Mouse (Mus musculus) lung, postnatal 0 days (tissue): ENCODE measurements around the gene Olfr522. TPM values are rescaled to one million over a fixed set of nuclear protein-coding genes. Genes with fewer than 3 reads are reported as not detected.

Experiments used
- ATAC-seq: fragments of 200-750 bp; cut with Nextera tagmentation; 2 replicates; pipeline ENCODE4 v1.8.0; 2017; ENCODE audit warnings: moderate library complexity
- DNase-seq: peaks from one replicate; pipeline ENCODE4 v3.0.0-alpha.2; 2016; ENCODE audit warnings: low spot score
- H3K27ac ChIP-seq: fragments of 300-500 bp; sonication (generic); 2 replicates; pipeline ENCODE4 v1.5.1; 2014; ENCODE audit warnings: antibody characterized with exemption, mild to moderate bottlenecking, low read length, mixed read lengths
- H3K27me3 ChIP-seq: fragments of 300-500 bp; sonication (generic); replicated peaks from 2 replicates; pipeline ENCODE4 v1.6.1; 2014; ENCODE audit warnings: low read length, mixed read lengths; ENCODE audit not compliant: insufficient read depth
- H3K36me3 ChIP-seq: fragments of 300-500 bp; sonication (generic); 2 replicates; pipeline ENCODE4 v1.6.1; 2014; ENCODE audit warnings: low read length, mixed read lengths; ENCODE audit not compliant: insufficient read depth
- H3K4me1 ChIP-seq: fragments of 300-500 bp; sonication (generic); 2 replicates; pipeline ENCODE4 v1.6.1; 2014; ENCODE audit warnings: antibody characterized with exemption, low read depth, low read length, mixed read lengths; ENCODE audit not compliant: insufficient read depth
- H3K4me2 ChIP-seq: fragments of 300-500 bp; sonication (generic); replicated peaks from 2 replicates; pipeline ENCODE4 v1.6.1; 2014; ENCODE audit warnings: low read depth, mild to moderate bottlenecking, low read length, moderate library complexity, mixed read lengths
- H3K4me3 ChIP-seq: fragments of 300-500 bp; sonication (generic); 2 replicates; pipeline ENCODE4 v1.5.1; 2014; ENCODE audit warnings: low read depth, low read length
- H3K9ac ChIP-seq: fragments of 300-500 bp; sonication (generic); replicated peaks from 2 replicates; pipeline ENCODE4 v1.6.1; 2014; ENCODE audit warnings: low read depth, mild to moderate bottlenecking
- H3K9me3 ChIP-seq: fragments of 300-500 bp; sonication (generic); 2 replicates; pipeline ENCODE4 v1.6.1; 2016; ENCODE audit warnings: low read length, mixed read lengths
- CTCF ChIP-seq: IDR thresholded peaks from 2 replicates; pipeline ENCODE4 v1.5.1; 2016; ENCODE audit warnings: antibody characterized with exemption, mild to moderate bottlenecking
- EP300 ChIP-seq: IDR thresholded peaks from 2 replicates; pipeline ENCODE4 v1.6.1; 2016; ENCODE audit warnings: antibody characterized with exemption, mild to moderate bottlenecking, control low read depth
- WGBS: fragments of 180-500 bp; shearing (Covaris S2); extraction: QIAGEN DNeasy Blood & Tissue Kit; methylation state at CpG from one replicate; pipeline ENCODE4 v1.1.7; 2014; 5-methylcytosine and 5-hydroxymethylcytosine counted together
- polyA plus RNA-seq: library from polyadenylated mRNA; unstranded; fragments of >200 nt; fragmentation: Nextera tagmentation; extraction: Ambion mirVana; gene quantifications from 2 replicates; pipeline ENCODE4 v1.2.1, GENCODE M21; 2015

The Olfr522 gene
- polyA plus RNA-seq, 1 experiment from 2014 or later, result not detected

GRCm38 (mm10) chr7:140187721-140188390, 23.3 kb upstream of the Olfr522 start:
- Histone ChIP-seq H3K4me1 (no peaks in the 10 kb centered on the region), H3K4me3 (no peak overlapping the region), H3K9ac (no peak overlapping the region), H3K36me3 (no peaks in the 10 kb centered on the region), H3K27me3 (no peaks in the 10 kb centered on the region), H3K9me3 (no peaks in the 10 kb centered on the region), H3K27ac (no peak overlapping the region), H3K4me2 (no peak overlapping the region)
- TF ChIP-seq EP300, result no peak
- TF ChIP-seq CTCF, result no peak
- ATAC-seq (no peak), DNase-seq (no peak)
- 76% methylated on average over 7 of the region's 7 CpGs for WGBS

GRCm38 (mm10) chr7:140186646-140187620, 22.4 kb upstream of the Olfr522 start:
- WGBS, result 65% methylated on average over 18 of the region's 18 CpGs
- Histone ChIP-seq H3K4me1 (no peaks in the 10 kb centered on the region), H3K36me3 (no peaks in the 10 kb centered on the region), H3K9me3 (no peaks in the 10 kb centered on the region), H3K9ac (no peak overlapping the region), H3K27ac (no peak overlapping the region), H3K4me3 (no peak overlapping the region), H3K27me3 (no peaks in the 10 kb centered on the region), H3K4me2 (no peak overlapping the region)
- TF ChIP-seq EP300 (no peak), CTCF (peak; percentile 16; the same call in 1 of the 2 replicates)
- DNase-seq (peak; percentile 14), ATAC-seq (no peak)

- H3K27me3 ChIP-seq, result no peaks in the 10 kb centered on the region
- no peak for ATAC-seq
- no peak overlapping the region for H3K4me3 ChIP-seq
- H3K9me3 ChIP-seq, result no peaks in the 10 kb centered on the region
- no peaks in the 10 kb centered on the region for H3K4me1 ChIP-seq
- no peak for DNase-seq
- 75% methylated on average over 4 of the region's 4 CpGs for WGBS
- H3K4me2 ChIP-seq, result no peak overlapping the region
- H3K36me3 ChIP-seq, result no peaks in the 10 kb centered on the region
- no peak overlapping the region for H3K9ac ChIP-seq
- H3K27ac ChIP-seq, result no peak overlapping the region
- TF ChIP-seq EP300 (no peak), CTCF (no peak)
Measured at GRCm38 (mm10) chr7:140184206-140184605, 19.6 kb upstream of the Olfr522 start.

GRCm38 (mm10) chr7:140180692-140181091, 16.1 kb upstream of the Olfr522 start:
- DNase-seq (no peak), ATAC-seq (no peak)
- no peak overlapping the region for H3K4me2 ChIP-seq
- no peak overlapping the region for H3K9ac ChIP-seq
- no peak overlapping the region for H3K4me3 ChIP-seq
- no peaks in the 10 kb centered on the region for H3K4me1 ChIP-seq
- no peaks in the 10 kb centered on the region for H3K27me3 ChIP-seq
- WGBS, result 76% methylated on average over 2 of the region's 2 CpGs
- H3K36me3 ChIP-seq, result no peaks in the 10 kb centered on the region
- TF ChIP-seq EP300 (no peak), CTCF (no peak)
- H3K27ac ChIP-seq, result no peak overlapping the region
- H3K9me3 ChIP-seq, result no peaks in the 10 kb centered on the region

- TF ChIP-seq CTCF (no peak), EP300 (no peak)
- no peak overlapping the region for H3K9ac ChIP-seq
- no peak overlapping the region for H3K27ac ChIP-seq
- 80% methylated on average over 2 of the region's 2 CpGs for WGBS
- H3K4me1 ChIP-seq, result no peaks in the 10 kb centered on the region
- no peak overlapping the region for H3K4me2 ChIP-seq
- DNase-seq, result no peak
- no peak for ATAC-seq
- H3K9me3 ChIP-seq, result no peaks in the 10 kb centered on the region
- H3K4me3 ChIP-seq, result no peak overlapping the region
- no peaks in the 10 kb centered on the region for H3K36me3 ChIP-seq
- no peaks in the 10 kb centered on the region for H3K27me3 ChIP-seq
Measured at GRCm38 (mm10) chr7:140179176-140179575, 14.6 kb upstream of the Olfr522 start.

- no peak within 1 kb of the TSS for H3K4me2 ChIP-seq
- H3K9ac ChIP-seq, result no peak within 1 kb of the TSS
- no peaks in the 10 kb centered on the region for H3K27me3 ChIP-seq
- TF ChIP-seq CTCF (no peak), EP300 (no peak)
- H3K9me3 ChIP-seq, result no peaks in the 10 kb centered on the region
- DNase-seq, result no peak
- no peak for ATAC-seq
- no peaks in the 10 kb centered on the region for H3K36me3 ChIP-seq
- H3K4me1 ChIP-seq, result no peaks in the 10 kb centered on the region
- no peak within 1 kb of the TSS for H3K27ac ChIP-seq
- WGBS, result 20% methylated on average over 1 of the region's 1 CpGs
- H3K4me3 ChIP-seq, result no peak within 1 kb of the TSS
Measured at GRCm38 (mm10) chr7:140172936-140173335, 8.4 kb upstream of the Olfr522 start, which contains the start of gene Olfr523. Olfr523 (plus strand) TSS chr7:140173217.
